Mouse (Mus musculus) lung, postnatal 10 days (tissue): Measurements from ENCODE around the gene Cog1.

Source experiments
- DNase-seq: peaks from one replicate; pipeline ENCODE4 v3.0.0; 2021

The Cog1 gene

DNA sequence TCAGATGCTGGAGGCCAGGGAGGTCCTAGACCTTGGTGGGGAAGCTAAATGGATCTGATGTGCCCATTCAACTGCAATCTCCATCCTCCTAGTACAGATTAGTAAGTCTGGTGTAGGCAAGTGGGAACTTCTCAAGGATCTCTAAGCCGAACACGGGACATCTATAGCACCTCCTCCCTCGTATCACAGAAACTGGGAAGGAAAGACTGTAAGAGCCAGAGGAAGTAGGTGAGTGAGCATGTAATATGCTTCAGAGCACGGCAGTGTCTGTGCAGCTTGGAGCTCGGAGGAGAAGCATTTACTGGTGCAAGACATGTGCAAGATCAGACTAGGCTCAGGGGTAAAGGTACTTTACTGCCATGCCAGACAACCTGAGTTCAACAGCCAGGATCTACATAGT, 19.9 kb downstream of the Cog1 start:
- DNase-seq = no peak

DNA sequence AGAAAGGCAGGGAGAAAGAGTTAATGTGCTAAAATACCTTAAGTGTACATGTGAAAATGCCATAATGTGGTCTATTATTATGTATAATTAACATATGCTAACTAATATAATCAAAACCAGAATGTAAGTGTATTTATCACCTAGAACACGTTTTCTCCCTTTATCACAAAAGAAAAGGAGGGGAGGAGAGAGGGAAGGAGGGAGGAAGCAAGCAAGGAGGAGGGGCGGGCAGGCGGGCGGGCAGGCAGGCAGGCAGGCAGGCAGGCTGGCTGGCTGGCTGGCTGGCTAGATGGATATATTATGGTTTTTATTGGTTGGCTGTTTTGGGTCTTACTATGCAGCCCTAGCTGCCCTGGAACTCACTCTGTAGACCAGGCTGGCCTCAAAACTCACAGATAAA, 20.7 kb downstream of the Cog1 start:
- no peak for DNase-seq

DNA sequence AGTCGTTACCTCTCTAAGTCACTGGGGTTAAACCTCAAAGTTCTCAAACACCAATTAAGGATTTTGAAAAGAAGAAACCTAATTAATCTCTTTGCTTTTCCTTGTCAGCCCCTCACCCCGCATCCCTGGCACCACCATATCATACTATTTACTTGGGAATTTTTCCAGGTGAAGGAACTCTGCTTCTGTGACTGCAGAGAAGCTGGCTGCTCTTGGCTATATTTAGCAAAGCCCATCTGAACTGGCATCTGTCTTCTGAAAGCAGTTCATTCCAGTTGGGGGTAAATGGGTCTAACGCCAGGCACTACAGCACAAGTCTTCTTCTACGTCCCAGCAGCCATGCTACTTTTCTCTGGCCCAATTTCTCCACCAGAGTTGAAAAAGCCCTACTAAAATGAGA, 24.6 kb downstream of the Cog1 start:
- no peak for DNase-seq

DNA sequence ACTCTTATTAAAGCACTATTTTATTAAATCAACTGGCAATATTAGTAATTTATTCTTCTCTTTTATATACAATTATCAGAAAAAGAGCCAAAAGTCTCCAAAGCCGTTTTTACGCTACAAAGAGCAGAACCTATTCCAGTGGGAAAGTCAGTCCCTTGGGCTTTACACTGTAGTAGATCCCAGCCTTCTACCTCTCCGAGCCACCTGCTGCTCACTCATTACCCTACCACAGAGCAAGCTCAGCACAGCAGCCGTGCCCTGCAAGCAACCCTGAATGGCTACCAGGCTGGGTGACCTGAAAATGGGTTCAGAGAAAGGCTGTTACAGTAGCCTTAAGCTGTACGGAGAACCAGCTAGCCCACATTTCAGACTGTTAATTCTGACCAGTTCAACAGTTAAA, 25.6 kb downstream of the Cog1 start:
- no peak for DNase-seq

DNA sequence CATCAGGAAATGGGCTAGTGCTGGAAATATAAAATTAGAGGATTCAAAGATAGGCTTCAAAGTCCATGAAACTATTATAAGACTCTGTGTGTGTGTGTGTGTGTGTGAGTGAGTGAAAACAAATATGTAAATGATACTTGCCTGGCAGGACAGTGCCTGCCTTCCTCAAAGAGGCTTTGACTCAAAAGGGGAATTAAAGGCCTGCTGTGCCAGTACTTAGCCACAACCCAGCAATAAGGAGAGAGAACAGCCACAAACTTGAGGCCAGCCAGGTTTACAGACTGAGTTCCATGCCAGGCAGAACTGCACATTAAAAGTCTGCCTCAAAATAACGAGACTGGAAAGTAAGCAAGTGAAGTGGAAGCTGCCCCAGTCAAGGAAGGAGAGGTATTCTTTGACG, 27.9 kb downstream of the Cog1 start:
- DNase-seq = no peak

DNA sequence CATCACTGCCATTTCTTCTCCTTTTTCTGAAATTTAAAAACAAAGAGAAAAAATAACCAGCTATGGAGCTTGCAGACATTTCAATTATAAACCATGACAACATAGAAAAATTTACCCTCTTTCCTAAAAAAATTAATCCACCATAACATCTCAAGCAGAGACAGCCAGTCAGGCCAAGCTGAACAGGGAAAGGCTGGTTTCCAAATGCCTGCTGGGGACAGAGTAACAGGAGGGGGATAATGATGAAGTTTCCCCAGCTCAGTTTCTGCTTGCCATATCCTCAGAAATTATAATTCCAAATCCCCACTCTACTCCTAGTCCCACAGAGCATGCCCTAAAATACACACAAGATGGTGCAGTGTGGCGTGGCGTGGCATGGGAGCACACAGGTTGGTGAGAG, 28.4 kb downstream of the Cog1 start:
- DNase-seq = no peak

DNA sequence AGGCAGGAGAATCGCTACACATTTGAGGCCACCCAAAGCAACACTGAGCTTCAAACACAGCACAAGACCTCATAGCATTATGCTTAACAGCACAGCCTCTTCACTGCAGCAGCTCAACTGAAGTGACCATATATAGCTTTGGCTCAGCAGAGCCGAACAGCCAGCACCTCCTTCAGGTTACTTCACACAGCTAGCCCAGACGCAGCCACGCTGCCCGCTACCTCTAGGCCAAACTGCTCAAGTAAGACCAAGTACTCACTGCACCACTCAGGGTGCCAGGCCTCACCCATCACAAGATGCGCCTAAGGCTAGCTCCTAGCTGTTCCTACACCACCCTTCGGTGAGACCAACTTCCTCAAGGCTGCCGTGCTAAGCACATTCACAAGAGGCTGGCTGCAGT, 29.4 kb downstream of the Cog1 start:
- DNase-seq = no peak

DNA sequence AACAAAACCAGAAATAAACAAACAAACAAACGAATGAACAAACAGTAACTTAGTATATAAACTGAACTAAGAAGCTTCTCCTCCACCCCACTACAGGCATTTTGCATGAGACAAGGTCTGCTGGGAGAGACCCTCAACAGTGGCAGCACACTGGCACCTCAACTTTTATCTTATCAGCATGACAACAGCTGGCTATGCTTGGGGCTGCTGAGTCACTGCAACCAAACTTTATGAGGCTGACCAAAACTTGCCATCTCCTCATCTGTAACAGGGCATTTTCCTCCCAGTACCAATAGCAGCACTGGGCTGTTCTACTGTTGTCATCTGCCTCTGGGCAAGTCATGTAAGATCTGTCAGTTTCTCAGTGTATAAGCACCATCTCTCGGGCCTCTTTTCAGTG, 32.0 kb downstream of the Cog1 start:
- no peak for DNase-seq

DNA sequence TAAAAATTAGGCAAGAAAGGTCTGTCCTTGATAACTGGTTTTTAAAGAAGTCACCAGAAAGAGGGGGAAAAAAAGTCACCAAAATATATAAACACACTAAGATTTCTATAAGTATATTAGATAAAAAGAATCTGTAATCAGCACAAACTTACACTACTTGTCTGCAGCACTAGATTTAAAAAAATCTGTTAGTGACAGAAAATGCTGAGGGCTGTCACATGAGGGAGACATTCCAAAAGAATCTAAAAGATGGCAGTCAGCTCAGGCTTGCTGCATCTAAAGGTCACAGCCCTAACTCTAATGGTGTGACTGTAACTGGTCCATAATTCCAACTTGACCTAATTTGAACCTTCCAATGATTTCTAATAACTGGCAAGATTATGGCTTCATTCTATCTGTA, 33.0 kb downstream of the Cog1 start:
- DNase-seq = no peak

DNA sequence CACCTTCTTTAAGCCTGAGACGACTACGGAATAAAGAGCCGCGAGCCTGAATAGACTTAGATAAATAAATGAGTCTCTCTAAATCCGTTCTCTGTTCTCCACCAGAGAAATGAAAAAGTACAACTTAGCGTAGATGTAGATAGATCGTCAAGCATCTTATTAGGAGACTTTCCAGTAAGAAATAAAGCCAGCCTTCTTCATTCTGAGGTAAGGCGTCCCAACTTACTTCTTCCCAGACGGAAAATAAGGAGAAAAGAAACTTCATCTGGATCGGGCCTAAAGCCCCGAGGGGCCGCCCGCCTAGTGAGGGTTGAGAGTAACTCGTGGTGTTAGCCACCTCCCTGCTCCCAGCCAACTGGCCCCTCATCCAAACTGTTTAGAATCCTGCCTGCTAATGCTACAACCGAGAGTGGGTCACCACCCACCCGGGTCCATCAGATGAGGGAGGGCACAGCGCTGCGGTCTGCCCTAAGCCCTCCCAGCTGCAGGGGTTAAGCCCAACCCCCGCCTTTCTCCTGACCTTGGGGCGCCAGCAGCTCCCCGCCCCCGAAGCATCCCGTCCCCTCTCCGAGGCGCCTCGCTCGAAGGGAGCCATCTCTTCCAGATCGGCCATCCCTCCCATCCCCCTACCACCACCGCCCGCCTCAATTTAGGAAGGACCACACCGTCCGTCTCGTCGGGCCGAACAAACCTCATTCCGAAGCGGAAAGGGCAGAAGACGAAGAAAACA, 34.1 kb downstream of the Cog1 start:
- DNase-seq = peak; percentile 82

DNA sequence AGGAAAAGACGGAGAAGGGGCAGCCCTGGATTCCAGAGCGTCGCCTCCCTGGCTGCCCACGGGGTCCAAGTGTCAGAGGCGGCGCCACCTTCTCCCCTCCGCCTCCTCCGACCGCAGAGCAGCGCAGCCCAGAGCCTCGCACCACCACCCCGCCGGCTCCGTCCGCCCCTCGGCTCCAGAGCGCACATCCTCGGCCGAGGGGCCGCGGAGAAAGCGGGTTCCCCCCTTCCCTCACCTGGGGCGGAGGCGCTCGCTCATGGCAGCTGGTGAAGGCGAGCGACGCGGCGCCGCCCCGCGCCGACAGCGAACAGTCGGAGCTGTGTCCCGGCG, 34.6 kb downstream of the Cog1 start:
- no peak for DNase-seq

DNA sequence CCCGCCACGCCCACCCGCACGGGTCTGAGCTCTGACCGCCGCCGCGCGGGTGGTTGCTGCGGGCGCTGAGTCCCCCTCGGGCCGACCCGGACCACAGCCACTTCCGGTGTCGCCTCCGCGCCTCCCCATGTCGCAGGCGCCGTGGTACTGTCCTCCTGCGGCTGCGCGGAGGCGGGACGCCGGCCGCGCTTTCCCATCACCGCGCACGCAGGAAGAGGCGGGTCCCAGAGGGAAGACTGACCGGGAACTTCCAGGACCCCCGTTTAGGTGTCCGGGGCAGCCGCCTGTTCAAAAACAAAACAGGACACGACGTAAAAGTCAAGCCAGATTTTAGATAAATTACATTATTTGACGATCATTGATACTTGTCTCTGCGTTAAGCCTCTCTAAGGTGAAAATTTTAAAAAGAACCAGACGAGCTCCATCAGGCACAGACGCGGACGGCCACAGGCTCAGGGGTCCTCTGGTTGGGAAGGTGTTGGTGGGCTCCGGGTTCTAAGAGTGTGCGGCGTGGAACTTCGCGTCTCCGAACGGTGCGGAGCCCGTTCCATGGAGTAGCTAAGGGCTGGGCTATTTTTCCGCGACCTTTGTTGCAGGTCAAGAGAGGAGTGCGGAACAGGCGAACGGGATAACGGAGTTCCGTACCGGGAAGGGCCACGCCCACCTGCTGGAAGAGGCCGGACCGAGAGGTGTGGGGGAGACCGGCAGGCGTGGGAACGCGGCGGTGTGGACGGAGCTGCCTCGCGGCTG, 35.2 kb downstream of the Cog1 start, which contains the start of the genes Fam104a and D11Wsu47e:
TSS of gene Fam104a (minus strand) at position 199 of the 750 bp plus-strand sequence.
TSS of gene D11Wsu47e (plus strand) at position 456 of the 750 bp plus-strand sequence.
- peak; percentile 97 for DNase-seq

DNA sequence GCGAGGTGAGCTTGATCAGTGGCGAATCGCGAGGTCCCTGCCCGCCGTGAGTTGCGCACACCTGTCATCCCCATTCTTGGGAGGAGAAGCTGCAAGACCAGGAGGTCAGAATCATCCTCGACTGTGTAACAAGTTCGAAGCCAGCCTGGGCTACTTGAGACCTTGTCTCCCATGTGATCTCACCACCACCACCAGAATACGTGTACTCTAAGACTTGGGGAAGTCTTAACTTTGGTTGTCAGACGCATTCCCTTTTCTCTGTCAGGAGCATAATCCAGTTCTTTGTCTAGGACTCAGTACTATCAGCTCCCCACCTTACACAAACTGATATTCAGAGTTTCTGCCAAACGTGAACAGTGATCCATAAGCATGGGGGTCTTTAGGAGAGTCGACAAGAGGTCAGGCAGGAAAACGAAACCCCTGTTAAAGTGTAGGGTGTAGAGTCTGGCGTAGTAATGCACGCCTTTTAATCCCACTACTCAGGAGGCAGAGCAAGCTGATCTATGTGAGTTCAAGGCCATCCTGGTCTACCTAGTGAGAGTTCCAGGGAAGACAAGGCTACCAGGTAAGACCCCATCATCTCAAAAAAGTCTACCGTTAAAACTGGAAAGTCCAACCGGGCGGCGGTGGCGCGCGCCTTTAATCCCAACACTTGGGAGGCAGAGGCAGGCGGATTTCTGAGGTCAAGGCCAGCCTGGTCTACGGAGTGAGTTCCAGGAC, 35.9 kb downstream of the Cog1 start:
- DNase-seq = no peak

DNA sequence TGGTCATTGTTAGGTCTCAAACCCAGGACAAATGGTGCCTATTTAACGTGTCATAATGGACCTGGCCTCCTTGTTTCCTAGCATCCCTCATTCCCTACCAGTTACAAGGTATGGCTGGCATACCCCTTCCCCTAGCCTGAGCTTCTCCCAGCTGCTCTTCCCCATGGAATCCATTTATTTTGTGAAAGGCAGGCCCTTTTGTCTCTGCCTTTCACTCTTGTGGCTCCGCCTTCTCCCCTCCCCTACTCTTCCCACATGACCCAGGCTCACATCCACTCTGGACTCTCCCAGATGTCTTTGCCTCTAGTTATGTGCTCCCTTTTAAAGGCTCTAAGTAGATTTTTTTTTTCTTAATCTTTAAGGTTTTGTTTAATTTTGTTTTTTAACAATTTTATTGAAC, 38.1 kb downstream of the Cog1 start:
- DNase-seq = peak; percentile 59

DNA sequence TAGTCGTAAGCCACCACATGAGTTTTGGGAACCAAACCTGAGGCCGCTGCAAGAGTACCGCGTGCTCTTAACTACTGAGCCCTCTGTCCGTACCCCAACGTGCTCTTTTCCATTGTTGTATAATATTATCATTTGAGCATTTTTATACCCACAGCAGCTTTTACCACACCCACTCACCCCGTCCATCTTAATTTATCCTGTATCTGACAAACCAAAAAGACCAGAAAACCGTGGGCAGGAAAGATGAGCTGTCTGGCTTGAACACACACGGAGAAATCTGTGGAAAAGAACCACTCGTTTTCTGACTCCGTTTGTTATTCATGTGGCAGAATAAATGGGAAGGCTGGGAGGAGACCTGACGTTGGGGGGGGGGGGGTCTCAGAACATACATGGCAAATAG, 41.5 kb downstream of the Cog1 start:
- DNase-seq = no peak

DNA sequence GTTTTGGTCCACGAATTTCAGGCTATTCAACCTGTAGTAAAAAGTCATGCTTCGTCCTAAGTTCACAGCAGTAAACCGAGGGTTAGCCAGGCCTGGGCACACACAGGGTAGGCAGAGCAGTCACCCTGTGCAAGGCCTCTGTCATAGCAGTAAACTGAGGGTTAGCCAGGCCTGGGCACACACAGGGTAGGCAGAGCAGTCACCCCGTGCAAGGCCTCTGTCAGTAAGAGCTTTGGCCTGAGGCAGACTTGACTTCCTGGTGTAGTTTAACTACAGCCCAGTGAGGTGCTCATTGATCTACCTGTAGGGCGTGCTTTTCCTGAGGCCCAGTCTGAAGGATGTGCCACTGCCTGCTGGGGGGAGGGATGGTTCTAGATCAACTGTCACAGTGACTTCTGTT, 42.3 kb downstream of the Cog1 start:
- no peak for DNase-seq

DNA sequence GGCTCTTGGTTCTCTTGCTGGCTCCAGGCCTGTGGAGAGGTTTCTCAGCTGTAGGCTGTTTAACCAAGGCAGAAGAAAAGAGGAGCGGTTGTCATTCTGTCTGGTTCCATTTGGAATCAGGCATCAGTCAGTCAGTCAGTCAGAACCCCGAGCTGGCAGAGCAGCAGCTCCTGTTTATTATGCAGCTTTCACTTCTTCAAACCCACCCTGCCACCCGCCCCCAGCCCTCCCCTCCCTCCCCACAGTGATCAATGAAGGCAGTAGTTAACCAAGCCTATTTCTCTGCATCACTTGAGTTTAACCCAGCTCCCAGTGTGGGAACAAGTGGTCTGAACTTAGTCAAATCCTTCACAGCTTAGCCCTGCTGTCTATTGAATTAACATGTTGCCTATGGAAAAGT, 42.9 kb downstream of the Cog1 start:
- DNase-seq = no peak

DNA sequence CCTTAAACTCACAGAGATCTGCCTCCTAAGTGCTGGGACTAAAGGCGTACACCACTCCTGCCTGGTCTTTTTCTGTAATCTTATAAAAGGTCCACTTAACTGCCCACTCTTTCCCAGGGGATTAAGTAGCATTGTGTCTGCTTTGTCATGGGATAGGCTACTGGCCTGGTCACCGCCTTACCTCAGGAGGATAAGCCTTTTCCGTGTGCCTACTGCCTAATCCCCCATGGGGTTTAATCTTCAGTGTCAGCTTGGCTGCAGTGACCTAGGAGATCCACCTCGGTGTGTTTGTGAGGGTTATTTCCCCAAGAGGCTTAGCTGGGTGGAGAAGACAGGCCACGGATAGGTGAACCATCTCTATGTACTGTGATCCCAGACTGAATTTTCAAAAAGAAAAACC, 48.6 kb downstream of the Cog1 start:
- DNase-seq = no peak

DNA sequence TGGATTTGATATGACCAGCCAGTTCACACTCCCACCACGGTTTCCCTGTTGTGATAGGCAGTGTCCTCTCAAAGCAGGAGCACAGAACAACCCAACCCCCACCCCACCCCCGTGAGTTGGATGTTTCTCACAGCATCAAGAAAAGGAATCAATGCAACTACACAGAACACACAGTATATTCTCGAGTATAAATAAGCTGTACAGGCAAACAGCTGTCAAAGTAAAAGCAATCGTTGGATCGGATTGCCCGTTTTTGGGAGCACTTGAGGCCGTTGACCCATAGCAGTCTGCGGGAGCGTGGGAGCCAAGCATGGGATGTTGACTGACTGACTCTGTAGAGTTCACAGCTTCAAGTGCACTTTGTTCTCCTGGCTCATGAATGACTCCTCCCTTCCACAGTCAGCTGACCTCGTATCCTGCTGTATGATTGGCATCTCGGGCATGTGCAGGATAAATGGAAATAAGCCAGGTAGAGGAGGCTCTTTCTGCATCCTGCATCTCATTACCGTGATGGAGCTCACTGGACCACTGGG, 49.1 kb downstream of the Cog1 start:
- peak; percentile 66 for DNase-seq

DNA sequence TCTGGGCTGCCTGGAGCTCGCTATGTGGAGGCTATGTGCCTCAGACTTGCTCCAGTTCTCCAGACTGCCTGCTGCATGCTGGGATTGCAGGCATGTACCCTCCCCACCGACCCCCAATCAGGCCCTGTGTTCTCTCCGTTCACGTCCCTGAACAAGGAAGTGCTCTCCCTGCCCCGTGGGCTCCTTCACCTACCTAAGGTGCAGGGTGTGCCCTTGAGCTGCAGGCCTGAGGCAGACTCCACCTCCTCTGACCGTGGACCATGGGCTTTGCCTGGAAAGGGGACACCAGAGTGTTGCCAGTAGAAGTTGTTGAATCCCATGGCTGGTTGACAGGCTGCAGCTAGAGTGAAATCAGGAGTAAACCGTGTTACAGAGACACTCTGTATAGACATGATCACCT, 50.7 kb downstream of the Cog1 start:
- no peak for DNase-seq

DNA sequence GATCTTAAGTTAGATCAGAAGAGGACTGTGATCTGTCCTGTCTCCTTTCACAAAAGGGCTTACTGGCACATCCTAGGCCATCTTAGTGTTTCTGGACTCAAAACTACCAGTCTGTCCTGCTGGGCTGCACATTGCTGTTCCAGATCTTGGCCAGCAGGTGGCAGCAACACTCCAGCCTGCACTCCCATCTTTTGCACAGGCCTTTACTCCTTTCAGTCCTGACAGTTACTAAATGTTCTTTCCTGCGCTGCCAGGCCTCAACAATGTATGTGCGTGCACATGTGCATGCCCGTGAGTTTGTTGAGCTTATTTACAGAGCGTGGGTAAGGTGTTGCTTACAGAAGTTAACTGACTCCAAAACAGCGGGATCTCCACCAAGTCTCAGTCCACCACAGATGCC, 54.8 kb downstream of the Cog1 start:
- peak; percentile 84 for DNase-seq

DNA sequence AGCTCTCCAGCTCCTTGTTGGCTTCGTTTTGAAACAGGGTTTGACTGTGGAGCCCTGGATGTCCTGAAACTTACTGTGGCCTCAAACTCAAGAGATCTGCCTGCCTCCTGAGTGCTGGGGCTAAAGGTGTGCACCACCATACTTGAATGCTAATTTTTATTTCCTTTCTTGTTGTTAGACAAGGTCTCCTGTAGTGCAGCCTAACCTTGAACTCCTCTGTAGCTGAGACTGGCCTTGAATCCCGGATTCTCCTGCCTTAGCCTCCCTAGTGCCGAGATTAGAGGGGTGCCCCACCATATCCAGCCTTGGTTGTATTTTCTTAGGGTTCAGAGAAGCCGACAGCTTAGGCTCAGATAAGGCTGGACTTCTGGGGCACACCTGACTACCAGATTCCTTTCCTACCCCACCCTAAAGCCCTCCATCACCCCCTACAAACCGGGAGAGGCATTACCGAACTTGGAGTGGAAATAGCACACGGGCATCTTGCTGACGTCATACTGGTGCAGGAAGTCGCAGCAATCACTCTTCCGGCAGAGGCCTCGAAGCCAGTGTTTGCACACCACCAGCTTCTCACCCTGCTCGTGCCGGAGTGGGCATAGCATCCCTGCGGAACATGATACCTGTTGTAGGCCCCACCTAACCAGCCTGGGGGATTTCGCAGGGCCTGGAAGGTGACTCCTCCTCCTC, 57.1 kb downstream of the Cog1 start:
- DNase-seq = no peak

DNA sequence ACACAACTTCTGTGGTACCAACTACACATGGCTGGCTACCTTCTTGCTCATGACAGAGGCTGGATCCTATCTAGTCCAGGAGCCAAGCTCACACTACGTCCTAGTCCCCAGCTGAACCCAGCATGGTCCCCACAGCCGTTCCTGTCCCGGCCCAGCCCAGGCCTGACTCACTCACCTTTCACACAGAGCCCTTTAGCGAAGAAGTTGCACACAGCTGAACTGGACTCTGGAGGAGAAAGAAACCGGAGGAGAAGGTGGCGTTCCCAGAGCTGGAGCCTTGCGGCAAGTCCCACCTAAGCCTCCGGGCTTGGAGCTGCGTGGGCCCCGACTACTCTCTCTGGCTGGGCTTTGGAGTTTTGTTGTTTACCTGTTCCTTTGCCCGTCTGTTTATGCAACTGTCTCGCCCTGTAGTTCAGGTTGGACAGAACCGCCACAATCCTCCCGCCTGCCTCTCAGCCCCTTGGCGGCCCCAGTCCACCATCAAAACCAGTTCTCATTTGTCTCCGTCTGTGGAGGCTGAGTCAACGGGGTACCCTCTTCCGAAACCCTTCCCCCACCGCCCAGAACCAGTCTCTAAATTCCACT, 59.8 kb downstream of the Cog1 start:
- DNase-seq = no peak
